Mouse (Mus musculus) right cerebral cortex, adult 2 months (tissue): ENCODE data around the gene Slco6d1.
"Not testable (repeated sequence)": the region's sequence is repeated elsewhere in the genome, so short reads cannot be mapped to it uniquely, and the experiment has no call there.

Experiments
- DNase-seq, 2 experiments: peaks; one replicate each; pipeline ENCODE4 v3.0.0; 2021 to 2022; ENCODE audit warnings: low spot score in 2 of 2

Gene Slco6d1

GRCm38 (mm10) chr1:98420824-98421223 is at the start of gene Slco6d1:
Gene Slco6d1, plus strand, starts transcription at chr1:98421124.
- no peak for DNase-seq

DNA sequence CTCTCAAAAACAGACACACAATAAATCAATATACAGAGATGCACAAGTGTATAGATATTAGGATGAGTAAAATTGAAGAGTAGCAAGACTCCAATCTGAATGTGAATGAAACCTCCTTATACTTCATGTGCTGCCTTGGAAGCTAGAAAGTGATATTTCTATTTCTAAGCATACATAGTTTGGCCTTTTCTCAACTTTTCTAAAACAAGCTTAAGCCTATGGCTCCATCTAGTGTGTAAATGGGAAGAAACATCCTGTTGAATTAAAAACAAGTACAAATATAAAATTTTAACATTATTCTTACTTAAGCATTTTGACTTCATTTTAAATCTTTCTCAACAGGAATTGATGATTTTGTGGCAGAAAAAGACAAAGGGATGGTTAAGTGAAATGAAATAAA is 28.9 kb upstream of the Slco6d1 start:
- no peak for DNase-seq

- DNase-seq: no peak
These were observed 27.0 kb downstream of the Slco6d1 start for GRCm38 (mm10) chr1:98447929-98448328.

DNA sequence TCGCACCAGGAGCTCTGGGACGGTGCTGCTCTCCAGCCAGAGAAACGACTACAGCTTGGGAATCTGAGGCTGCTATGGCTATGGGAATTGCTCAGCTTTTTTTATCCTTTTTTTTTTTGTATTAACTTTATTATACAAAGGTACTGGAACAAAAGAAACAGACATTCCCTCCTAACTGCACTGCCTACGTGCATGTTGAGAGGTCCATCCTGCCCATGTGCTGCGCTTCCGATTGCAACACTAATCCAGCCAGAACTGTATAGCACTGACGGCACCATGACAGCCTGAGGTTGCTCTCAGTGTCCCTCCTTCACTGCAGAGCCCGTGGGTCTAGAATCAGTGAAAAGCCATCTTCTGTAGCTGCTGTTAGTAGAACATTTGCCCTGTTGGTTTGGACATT is 38.3 kb downstream of the Slco6d1 start:
- not testable (repeated sequence) for DNase-seq

DNA sequence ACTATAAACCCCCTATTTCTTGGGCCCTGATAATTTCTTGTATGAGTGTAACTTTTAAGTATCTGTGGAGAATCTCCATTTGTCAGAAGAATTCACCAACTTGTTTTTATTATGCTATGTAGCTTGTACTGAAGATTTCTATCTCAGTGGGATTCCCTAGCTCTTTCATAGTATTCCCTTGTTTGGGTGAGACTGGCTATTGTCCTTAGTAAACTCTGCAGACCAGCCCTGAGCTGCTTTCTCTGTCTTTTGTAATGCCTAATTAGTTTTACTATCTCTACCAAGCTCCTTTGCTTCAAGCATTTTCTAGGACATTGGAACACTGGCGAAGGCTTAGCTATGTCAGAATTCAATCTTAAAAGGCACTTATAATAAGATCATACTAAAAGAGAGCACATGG is 55.5 kb downstream of the Slco6d1 start:
- DNase-seq: not testable (repeated sequence)

DNA sequence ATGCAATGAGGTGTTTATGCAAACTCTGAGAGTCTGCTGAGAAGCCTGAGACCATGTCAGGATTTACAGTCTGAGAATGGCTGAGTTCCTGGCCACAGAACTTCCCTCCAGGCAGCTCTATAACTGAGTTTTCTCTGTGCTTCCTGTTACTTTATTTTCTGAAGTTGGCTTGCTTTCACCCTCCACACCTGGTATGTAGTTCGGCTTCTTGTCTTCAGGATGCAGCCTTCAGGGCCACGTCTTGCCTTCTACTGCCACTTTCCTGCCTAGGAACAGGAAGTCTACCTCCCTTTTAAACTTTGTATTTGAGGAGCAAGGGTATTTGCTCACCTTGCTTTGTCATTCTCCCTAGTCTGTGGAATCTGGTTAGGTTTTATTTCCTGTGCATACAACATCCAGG is 58.3 kb downstream of the Slco6d1 start:
- DNase-seq: no peak

DNA sequence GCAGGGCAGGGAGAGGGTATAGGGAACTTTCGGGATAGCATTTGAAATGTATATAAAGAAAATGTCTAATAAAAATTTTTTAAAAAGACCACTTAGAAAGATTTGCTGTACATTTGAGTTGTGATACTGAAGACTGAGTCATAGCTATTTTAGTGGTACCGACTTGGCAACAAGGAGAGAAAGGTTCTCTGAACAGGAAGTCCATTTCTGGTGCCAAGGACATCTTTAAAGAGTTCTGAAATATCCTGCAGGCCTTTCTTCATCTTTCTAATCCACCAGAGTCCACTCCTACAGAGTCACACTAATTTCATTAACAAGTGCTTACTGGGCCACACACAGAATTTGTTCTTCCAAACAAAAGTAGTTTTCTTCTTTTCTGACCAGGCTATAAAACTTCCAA is 85.1 kb downstream of the Slco6d1 start:
- no peak for DNase-seq

DNA sequence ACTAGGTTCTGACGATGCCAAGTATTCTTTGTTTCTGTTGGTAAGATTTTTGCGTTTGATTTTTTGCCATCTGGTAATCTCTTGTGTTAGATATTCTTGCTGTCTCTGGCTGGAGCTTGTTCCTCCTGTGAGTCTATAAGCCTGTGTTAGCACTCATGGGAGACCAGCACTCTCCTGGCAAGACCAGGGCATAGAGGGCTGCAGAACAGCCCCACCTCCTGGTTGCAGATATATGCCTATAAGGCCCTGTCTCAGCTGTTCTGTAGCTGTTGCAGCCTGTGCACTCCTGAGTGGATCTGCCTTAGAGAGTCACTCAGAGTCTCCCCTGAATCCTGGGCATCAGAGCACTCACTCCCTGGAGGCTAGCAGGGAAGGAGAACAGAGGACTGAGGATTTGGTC is 102.1 kb downstream of the Slco6d1 start:
- DNase-seq: no peak

DNA sequence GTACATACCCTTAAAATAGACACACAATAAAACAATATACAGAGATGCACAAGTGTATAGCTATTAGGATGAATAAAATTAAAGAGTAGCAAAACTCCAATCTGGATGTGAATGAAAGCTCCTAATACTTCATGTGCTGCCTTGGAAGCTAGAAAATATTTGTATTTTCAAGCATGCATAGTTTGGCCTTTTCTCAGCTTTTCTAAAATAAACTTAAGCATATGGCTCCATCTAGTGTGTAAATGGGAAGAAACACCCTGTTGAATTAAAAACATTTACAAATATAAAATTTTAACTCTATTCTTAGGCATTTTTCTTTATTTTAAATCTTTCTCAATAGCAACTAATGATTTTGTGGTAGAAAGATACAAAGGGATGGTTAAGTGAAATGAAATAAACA is 102.6 kb downstream of the Slco6d1 start:
- no peak for DNase-seq

DNA sequence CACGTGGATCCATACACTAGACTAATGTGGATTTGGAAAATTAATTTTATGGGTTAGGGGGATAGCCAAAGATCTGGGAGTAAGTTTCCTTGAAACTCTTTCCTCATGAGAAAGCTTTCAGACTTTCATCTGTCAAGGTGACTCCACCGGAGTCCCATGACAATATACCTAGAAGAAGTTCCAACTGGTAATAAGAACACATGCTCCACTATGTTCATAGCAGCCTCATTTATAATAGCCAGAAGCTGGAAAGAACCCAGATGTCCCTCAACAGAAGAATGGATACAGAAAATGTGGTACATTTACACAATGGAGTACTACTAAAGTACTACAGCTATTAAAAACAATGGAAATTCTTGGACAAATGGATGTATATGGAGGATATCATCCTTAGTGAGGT is 107.4 kb downstream of the Slco6d1 start:
- not testable (repeated sequence) for DNase-seq

- DNase-seq: no peak
These were observed 124.4 kb downstream of the Slco6d1 start for GRCm38 (mm10) chr1:98545372-98545771.

DNA sequence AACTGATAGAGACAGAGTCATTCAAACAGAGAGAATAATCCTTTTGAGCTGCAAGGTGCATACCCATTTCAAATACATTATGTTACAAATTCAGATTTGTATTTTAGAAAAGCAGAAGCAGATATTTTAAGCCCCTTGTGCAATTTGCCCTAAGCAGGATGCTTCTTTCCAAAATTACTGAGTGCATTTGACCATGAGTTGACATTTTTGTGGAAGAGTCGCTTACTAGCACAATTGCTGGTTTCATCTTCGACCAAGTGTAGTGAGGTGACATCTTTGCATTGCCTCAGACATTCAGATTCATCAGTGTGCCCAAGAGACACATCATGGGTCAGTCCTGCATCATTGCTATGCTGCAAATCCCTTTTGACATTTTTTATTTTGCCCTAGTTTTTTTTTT is 133.5 kb downstream of the Slco6d1 start:
- no peak for DNase-seq

DNA sequence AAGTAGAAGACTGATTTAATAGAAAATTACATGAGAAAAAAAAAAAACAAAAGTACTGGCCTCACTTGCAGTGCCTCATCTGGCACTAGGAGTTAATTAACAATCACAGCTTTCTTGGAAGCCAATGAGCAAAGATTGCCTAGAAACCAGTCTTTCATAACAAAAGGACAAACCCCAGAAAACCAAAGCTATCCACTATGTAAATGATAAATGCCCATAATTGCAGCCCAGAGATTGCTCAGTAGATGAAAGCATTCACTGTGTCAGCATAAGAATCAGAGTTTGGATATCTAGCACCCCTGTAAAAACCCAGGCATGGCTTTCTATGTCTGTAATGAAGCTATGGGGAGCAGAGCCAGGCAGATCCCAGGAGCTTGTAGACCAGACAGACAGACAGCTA is 144.8 kb downstream of the Slco6d1 start:
- DNase-seq: no peak
